Mouse (Mus musculus) hematopoietic stem cell, adult 5-6 weeks (primary cell): ENCODE measurements around the gene Wap. TPM values are rescaled to one million over a fixed set of nuclear protein-coding genes. Genes with fewer than 3 reads are reported as not detected.
"Not testable (repeated sequence)": the region's sequence is repeated elsewhere in the genome, so short reads cannot be mapped to it uniquely, and the experiment has no call there.

Experiments used
- ATAC-seq, 2 experiments: fragments of 125-278 bp in 1 of 2; replicated peaks in 1 of 2; 2 replicates each; pipeline ENCODE4 v1.8.0; 2016 to 2017; ENCODE audit warnings: inconsistent platforms in 2 of 2, mild to moderate bottlenecking in 2 of 2, moderate number of reproducible peaks in 2 of 2, low read depth in 1 of 2, moderate TSS enrichment in 1 of 2; ENCODE audit not compliant: low FRiP score in 2 of 2, poor library complexity in 2 of 2, severe bottlenecking in 2 of 2, insufficient read depth in 1 of 2, low TSS enrichment in 1 of 2
- total RNA-seq: library from RNA; stranded (forward); fragments of 172-1452, 232-1000 nt; gene quantifications from 2 replicates; pipeline ENCODE4 v1.2.3, GENCODE M21; 2017

Gene Wap
- not detected in 2 replicates for total RNA-seq

GRCm38 (mm10) chr11:6638537-6638936 lies at the start of gene Wap:
Wap (minus strand) TSS chr11:6638637.
- no peak for ATAC-seq

- ATAC-seq = no peak
Measured at GRCm38 (mm10) chr11:6684741-6685140, 46.3 kb upstream of the Wap start.

- peak; percentile 57 to 60 for ATAC-seq
Measured at GRCm38 (mm10) chr11:6680397-6680818, 42.0 kb upstream of the Wap start.

GRCm38 (mm10) chr11:6679694-6680396 lies 41.4 kb upstream of the Wap start:
- peak; percentile 61 to 65 for ATAC-seq

- ATAC-seq = no peak
Measured at GRCm38 (mm10) chr11:6677530-6677929, 39.1 kb upstream of the Wap start.

- no peak for ATAC-seq
Measured at GRCm38 (mm10) chr11:6676641-6677040, 38.2 kb upstream of the Wap start.

- no peak for ATAC-seq
Measured at GRCm38 (mm10) chr11:6675402-6675801, 37.0 kb upstream of the Wap start.

GRCm38 (mm10) chr11:6674701-6675100 lies 36.3 kb upstream of the Wap start:
- no peak for ATAC-seq

- ATAC-seq = no peak
Measured at GRCm38 (mm10) chr11:6670826-6671225, 32.4 kb upstream of the Wap start.

GRCm38 (mm10) chr11:6670044-6670443 lies 31.6 kb upstream of the Wap start:
- ATAC-seq = 0 out of 4 replicates have a peak, but pooled peaks of 1 of the 2 experiments have one; percentile 40

- ATAC-seq = no peak
Measured at GRCm38 (mm10) chr11:6669041-6669440, 30.6 kb upstream of the Wap start.

GRCm38 (mm10) chr11:6666634-6667033 lies 28.2 kb upstream of the Wap start:
- ATAC-seq = no peak

- ATAC-seq = no peak
Measured at GRCm38 (mm10) chr11:6661206-6661605, 22.8 kb upstream of the Wap start.

- ATAC-seq = peak in 1 of 2 experiments; percentile 57; a peak in 2 of 4 replicates
Measured at GRCm38 (mm10) chr11:6658271-6658670, 19.8 kb upstream of the Wap start, which contains the start of gene Ramp3. Ramp3 (plus strand) TSS chr11:6658521.

- ATAC-seq = peak; percentile 38 to 59; a peak in 2 of 4 replicates
Measured at GRCm38 (mm10) chr11:6654903-6655302, 16.5 kb upstream of the Wap start.

- not testable (repeated sequence) for ATAC-seq
Measured at GRCm38 (mm10) chr11:6652978-6653377, 14.5 kb upstream of the Wap start.

- ATAC-seq = no peak
Measured at GRCm38 (mm10) chr11:6650519-6650918, 12.1 kb upstream of the Wap start.

GRCm38 (mm10) chr11:6647831-6648724 lies 9.6 kb upstream of the Wap start:
- ATAC-seq = peak; percentile 11 to 49; a peak in 1 of 4 replicates
